Mouse (Mus musculus) E14TG2a.4 (cell line): ENCODE data around the gene Adprhl1.

ENCODE experiments used
- CTCF ChIP-seq: conservative IDR thresholded peaks from 2 replicates; pipeline ENCODE4 v1.5.1; 2014; ENCODE audit warnings: low read length
- NANOG ChIP-seq: IDR thresholded peaks from 2 replicates; pipeline ENCODE4 v1.6.1; 2014; ENCODE audit warnings: borderline replicate concordance, low read length, mixed read lengths

DNA sequence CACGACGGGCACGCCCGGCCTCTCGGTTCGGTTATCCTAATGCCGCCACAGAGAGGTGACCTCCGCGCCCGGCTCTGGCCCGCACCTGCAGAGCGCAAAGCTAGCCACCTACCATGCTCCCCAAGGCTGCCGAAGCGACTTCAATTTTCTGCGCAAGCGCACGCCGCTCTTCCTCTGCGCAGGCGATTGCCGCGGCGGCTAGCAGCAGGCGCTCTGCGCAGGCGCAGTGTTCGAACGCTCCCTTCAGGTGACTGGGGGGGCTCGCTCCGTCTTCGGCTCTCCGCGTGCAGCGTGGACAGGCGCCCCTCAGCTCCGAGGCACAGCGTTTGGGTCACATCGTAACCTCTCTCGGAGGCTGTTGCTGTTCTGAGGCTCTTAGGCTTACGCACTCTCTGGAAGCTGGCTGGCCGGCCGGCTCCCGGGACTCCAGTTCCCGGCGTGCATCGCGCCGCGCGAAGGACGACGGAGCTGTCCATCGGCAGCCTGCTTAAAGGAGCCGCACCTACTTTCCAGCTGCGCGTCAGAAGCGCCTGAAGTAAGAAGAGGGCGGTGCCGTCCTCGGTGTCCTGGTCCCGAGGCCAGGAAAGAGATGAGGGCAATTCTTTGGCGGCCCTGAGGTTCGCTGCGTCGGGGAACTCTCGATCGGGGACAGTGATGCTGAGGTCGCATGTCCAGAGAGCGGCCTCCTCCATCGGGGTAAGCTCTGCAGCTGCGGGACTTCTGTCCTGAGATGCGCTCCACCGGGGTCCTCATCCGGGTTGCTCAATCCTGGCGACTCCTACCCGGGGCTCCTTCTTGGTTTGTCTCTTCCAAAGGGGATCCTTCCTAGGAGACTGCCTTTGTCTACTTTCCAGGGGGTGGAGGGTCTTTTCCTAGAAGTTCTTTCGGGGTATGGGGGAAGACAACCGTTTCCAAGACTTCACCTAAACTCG lies 34.0 kb upstream of the Adprhl1 start, which contains the start of the genes Dcun1d2 and Tmco3:
- TF ChIP-seq CTCF (no peak), NANOG (no peak)
